Mouse (Mus musculus) liver, adult (tissue): ENCODE data around the gene Scd3.

Source experiments
- GATA4 ChIP-seq: IDR thresholded peaks from 2 replicates; pipeline ENCODE4 v1.6.1; 2014; ENCODE audit warnings: mild to moderate bottlenecking, low read length; ENCODE audit not compliant: insufficient replicate concordance

The Scd3 gene

GRCm38 (mm10) chr19:44277931-44278330 is 74.9 kb downstream of the Scd3 start:
- TF ChIP-seq GATA4, result no peak

DNA sequence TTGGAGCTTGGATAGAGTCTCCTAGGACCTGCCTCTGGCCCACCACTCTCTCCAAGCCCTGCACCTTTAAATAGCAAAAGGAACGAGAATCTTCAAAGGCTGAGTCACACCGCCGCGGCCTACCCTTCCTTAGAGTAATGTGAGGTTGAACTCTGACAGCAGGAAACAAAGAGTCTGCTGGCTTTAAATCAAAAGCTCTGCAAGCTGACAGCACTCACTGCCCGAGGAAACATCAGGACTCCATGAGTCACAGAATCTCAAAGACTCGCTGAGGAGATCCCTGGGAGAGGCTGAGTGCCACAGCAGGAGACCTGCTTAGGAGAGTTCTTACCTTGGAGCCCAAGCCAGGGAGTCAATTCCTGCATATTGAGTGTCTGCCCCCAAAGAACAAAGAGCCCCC is 77.7 kb downstream of the Scd3 start:
- no peak for TF ChIP-seq GATA4

GRCm38 (mm10) chr19:44282534-44283156 is 79.6 kb downstream of the Scd3 start:
- TF ChIP-seq GATA4, result no peak

- no peak for TF ChIP-seq GATA4
Measured at GRCm38 (mm10) chr19:44283157-44284024, 80.3 kb downstream of the Scd3 start.

- no peak for TF ChIP-seq GATA4
Measured at GRCm38 (mm10) chr19:44284025-44284695, 81.1 kb downstream of the Scd3 start.

GRCm38 (mm10) chr19:44284723-44285122 is 81.7 kb downstream of the Scd3 start:
- no peak for TF ChIP-seq GATA4

DNA sequence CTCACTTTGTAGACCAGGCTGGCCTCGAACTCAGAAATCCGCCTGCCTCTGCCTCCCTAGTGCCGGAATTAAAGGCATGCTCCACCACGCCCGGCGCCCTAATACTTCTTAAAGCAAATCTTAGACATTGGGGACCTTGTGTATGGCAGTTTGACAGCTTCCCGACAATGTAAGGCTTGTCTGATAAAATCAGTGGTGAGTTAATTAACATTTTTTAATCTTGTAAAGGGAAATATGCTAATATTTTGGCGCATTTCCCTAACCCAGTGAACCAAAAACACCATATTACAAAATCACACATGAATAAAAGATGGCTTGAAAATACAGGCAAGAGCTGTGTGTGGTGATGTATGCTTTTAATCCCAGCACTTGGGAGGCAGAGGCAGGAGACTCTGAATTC is 82.5 kb downstream of the Scd3 start:
- TF ChIP-seq GATA4, result no peak

DNA sequence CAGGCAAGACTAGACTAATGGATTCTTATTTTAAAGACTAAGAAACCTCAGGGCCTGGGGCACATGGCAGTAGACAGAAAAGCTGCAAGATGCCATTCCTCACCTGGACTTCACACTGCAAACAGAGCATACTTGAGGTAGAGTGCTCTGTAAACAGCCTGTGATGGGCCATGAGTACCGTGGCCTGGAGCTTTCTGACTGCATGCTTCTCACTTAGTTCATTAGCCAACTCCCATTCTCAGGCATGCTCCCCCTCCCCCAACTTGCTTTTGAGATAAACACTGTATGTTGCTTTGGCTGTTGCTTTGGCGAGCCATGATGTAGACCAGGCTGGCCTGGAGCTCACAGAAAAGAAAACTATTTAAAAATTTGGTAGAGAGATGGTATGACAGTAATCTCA is 83.0 kb downstream of the Scd3 start:
- no peak for TF ChIP-seq GATA4

GRCm38 (mm10) chr19:44287415-44288110 is 84.5 kb downstream of the Scd3 start:
- TF ChIP-seq GATA4, result no peak

- no peak for TF ChIP-seq GATA4
Measured at GRCm38 (mm10) chr19:44292083-44292482, 89.0 kb downstream of the Scd3 start.

- no peak for TF ChIP-seq GATA4
Measured at GRCm38 (mm10) chr19:44292483-44292882, 89.4 kb downstream of the Scd3 start.

GRCm38 (mm10) chr19:44292941-44293768 is 90.1 kb downstream of the Scd3 start, which contains the start of gene Scd2:
Gene Scd2 (plus strand): TSS chr19:44293674.
- peak; percentile 3; the same call in 1 of the 2 replicates for TF ChIP-seq GATA4
